Mouse (Mus musculus) heart, embryonic 10.5 days (tissue): ENCODE measurements at regions not wholly inside any gene's neighbourhood (a gene's known extent, or its start where the extent isn't known, plus 50 kb on each side); places are given as distances from the start of the nearest gene placed in this dataset.

Experiments used
- DNase-seq: peaks from one replicate; pipeline ENCODE4 v3.0.0-alpha.2; 2017; ENCODE audit warnings: low spot score
- H3K27ac ChIP-seq: fragments of 300-500 bp; sonication (generic); 2 replicates; pipeline ENCODE4 v1.5.1; 2016; ENCODE audit warnings: mild to moderate bottlenecking
- H3K27me3 ChIP-seq: fragments of 300-500 bp; sonication (generic); 2 replicates; pipeline ENCODE4 v1.6.1; 2016; ENCODE audit warnings: mild to moderate bottlenecking; ENCODE audit not compliant: poor library complexity, insufficient read depth, severe bottlenecking
- H3K36me3 ChIP-seq: fragments of 300-500 bp; sonication (generic); 2 replicates; pipeline ENCODE4 v1.6.1; 2016; ENCODE audit warnings: mild to moderate bottlenecking, moderate library complexity
- H3K4me1 ChIP-seq: fragments of 300-500 bp; sonication (generic); 2 replicates; pipeline ENCODE4 v1.6.1; 2016; ENCODE audit warnings: mild to moderate bottlenecking
- H3K4me3 ChIP-seq: fragments of 300-500 bp; sonication (generic); 2 replicates; pipeline ENCODE4 v1.5.1; 2016; ENCODE audit warnings: mild to moderate bottlenecking, moderate library complexity
- H3K9me3 ChIP-seq: fragments of 300-500 bp; sonication (generic); 2 replicates; pipeline ENCODE4 v1.6.1; 2016; ENCODE audit warnings: mild to moderate bottlenecking, moderate library complexity
- WGBS: fragments of 180-500 bp; shearing (Covaris S2); methylation state at CpG from one replicate; pipeline ENCODE4 v1.1.7; 2016; 5-methylcytosine and 5-hydroxymethylcytosine counted together

DNA sequence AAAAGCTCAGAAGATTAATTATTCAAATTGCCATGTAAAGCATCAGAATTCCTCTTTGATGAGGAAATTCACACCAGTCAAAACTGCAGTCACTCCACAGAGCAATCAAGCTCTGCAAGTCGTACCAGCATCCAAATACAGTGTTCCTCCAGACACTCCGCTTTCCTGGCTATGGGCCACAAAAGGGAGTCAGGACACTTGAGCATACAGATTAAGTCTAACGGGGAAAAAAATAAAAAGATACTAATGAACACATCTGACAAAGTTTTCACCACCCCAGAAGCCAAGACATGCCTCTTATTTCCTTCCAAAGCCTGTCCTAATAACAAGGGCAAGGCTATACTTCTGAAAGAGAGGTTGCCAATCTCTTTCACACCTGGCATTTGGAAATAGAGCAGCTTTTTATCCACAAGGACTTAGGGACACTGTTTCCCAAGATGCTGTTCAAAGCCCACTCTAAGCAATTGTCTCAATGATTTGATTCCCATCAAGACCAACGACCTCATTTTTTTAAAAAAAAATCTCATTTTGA, 485.5 kb upstream of the Pou3f2 start:
- H3K4me3 ChIP-seq = no peak overlapping the region
- H3K36me3 ChIP-seq = no peaks in the 10 kb centered on the region
- H3K27ac ChIP-seq = no peak overlapping the region
- DNase-seq = no peak
- no peaks in the 10 kb centered on the region for H3K27me3 ChIP-seq
- H3K4me1 ChIP-seq = no peaks in the 10 kb centered on the region
- no peaks in the 10 kb centered on the region for H3K9me3 ChIP-seq
- WGBS = 61% methylated on average over 4 of the region's 4 CpGs

DNA sequence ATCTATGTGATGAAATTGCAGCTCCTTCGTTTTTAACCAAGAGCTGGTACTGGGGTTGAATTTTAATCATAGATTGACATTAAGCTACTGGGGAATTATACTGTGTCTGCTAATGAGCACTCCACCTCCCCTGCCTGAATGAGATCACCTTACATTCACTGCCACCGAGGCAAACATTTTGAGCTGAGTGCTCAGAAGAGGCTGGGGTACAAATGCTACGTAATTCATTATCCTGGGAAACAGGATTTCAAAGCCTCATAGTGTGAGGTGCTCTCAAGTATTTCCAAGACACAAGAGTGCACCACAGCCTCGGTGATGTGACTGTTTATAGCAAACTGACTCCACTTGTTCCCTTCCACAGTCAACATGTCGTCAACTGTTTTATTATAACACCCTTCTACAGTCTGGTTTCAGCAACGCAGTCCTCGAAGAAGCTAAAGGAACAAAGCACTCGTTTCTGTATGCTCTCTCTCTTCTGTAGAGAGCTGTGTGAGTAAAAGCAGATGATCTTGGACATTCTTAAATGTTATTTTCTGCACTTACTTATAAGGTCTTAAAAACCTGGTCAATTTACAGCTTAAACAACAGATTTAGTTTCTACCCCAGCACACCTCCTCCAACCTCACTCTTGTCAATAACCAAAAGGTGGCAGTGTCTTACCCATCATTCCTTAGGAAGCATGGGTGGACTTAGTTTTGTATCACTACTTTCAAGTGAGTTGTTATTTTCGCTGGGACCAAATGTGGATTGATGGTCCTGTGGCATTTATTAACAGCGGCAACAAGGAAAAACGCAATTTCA, 484.8 kb upstream of the Pou3f2 start:
- Histone ChIP-seq H3K27ac (no peak overlapping the region), H3K4me1 (no peaks in the 10 kb centered on the region), H3K4me3 (no peak overlapping the region), H3K9me3 (no peaks in the 10 kb centered on the region), H3K36me3 (no peaks in the 10 kb centered on the region), H3K27me3 (no peaks in the 10 kb centered on the region)
- WGBS = 58% methylated on average over 11 of the region's 11 CpGs
- no peak for DNase-seq

DNA sequence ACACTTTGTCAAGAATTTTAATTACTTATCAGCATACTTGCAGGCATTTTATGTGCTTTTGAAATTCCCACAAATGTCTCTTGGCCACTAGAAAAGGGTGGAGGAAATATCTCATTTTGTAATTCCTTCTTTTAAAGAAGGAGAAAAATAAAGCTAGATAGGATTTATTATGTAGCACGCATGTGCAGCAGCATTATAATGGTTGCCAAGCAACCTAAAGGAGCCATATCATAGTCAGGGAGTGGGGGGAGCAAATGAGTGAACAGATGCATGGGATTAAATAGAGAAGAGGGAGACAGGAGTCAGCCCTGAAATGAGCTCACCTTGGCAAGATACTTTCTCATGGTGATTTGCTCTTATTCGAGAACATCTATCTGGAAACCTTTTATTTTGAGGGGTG, 483.0 kb upstream of the Pou3f2 start:
- Histone ChIP-seq H3K27ac (no peak overlapping the region), H3K27me3 (no peaks in the 10 kb centered on the region), H3K9me3 (no peaks in the 10 kb centered on the region), H3K4me1 (no peaks in the 10 kb centered on the region), H3K4me3 (no peak overlapping the region), H3K36me3 (no peaks in the 10 kb centered on the region)
- DNase-seq = no peak
- 81% methylated on average over 2 of the region's 2 CpGs for WGBS

DNA sequence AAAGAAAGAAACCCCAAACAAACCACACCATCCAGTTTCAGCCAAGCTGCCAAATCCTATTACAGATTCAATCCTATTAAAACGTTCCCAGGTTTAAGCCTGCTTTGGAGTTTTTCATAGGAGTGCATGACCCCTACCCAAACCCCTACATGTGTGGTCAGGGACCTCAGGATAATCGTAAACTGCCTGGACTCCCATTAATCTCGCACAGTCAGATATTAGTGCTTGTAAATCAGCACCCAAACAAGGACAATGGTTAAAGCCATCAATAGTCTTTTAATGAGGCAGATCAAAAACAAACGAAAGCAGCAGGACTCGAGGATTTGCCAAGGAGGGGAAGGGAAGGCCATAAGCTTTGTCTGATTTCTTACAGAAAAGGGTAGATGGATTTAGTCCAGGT, 482.3 kb upstream of the Pou3f2 start:
- no peaks in the 10 kb centered on the region for H3K27me3 ChIP-seq
- H3K9me3 ChIP-seq = no peaks in the 10 kb centered on the region
- no peak for DNase-seq
- H3K4me1 ChIP-seq = no peaks in the 10 kb centered on the region
- 29% methylated on average over 5 of the region's 5 CpGs for WGBS
- H3K36me3 ChIP-seq = no peaks in the 10 kb centered on the region
- no peak overlapping the region for H3K27ac ChIP-seq
- H3K4me3 ChIP-seq = no peak overlapping the region

DNA sequence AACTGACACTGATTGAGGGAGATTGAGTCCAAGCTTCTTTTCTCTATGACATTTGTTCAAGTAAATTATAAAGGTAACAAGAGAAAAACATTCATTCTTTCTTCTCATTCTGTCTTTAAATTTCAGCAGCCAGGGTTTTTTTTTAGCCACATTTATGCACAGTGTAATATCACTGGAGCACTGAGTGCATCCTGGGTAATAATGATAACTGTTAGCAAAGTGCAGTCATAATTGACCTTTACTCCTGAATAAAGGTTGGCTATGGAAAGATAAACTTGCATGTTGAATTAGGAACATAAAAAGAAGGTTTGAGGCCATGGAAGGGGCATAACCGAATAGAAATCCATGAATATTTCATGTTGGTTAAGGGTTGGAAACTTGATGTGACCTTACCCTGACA, 461.3 kb upstream of the Pou3f2 start:
- peaks cover 21% of the 10 kb centered on the region; the same call in 1 of the 2 replicates for H3K4me1 ChIP-seq
- no peaks in the 10 kb centered on the region for H3K36me3 ChIP-seq
- WGBS = 78% methylated on average over 1 of the region's 1 CpGs
- no peak for DNase-seq
- H3K27me3 ChIP-seq = no peaks in the 10 kb centered on the region
- H3K9me3 ChIP-seq = no peaks in the 10 kb centered on the region
- no peak overlapping the region for H3K4me3 ChIP-seq
- no peak overlapping the region for H3K27ac ChIP-seq

DNA sequence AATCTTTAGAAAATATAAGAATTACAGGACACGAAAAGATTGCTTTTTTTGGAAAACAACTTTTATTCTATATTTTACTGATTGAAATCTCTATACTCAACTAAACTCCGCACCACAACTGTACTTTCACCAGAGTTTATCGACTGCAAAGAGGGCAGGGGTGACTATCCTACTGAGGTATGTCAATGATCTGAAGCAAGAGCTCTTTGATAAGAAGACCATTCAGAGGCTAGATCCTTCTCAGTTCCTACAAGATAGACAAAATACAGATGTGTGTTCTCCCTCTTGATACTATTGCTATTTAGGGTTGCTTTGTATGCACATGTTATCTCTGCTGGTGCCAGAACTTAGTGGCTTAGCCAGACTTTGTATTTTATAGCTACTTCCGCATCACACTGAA, 460.7 kb upstream of the Pou3f2 start:
- Histone ChIP-seq H3K27ac (no peak overlapping the region), H3K4me3 (no peak overlapping the region), H3K27me3 (no peaks in the 10 kb centered on the region), H3K9me3 (no peaks in the 10 kb centered on the region), H3K4me1 (peaks cover 21% of the 10 kb centered on the region; the same call in 1 of the 2 replicates), H3K36me3 (no peaks in the 10 kb centered on the region)
- 58% methylated on average over 4 of the region's 4 CpGs for WGBS
- DNase-seq = no peak

DNA sequence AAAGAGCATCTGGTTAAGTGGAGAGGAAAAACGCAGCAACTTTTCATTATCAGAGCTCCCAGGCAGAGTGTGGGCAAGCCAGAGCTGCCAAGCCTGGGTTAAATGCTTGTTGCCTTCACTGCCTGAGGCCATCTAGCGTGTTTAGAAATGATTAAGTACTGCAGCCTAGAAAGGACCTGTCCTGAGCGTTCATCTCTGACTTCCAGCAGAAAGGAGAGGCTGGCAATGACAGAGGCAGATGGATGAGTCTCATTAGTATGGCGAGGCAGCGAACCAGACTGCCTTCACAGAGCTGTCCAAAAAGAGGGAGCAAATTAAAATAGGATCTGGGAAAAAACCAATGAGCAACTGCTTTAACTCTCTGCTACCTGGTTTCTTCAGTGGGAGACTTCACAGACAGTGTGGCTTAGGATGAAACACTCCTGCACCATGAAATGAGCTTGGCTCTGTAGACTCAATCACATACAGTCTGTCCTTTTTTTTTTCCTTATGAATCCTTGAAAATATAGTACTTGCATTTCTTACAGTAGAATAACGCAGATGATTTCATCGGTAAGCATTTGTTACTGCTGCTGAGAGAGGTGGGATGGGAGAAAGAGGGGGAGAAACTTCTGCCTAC, 458.7 kb upstream of the Pou3f2 start:
- H3K36me3 ChIP-seq = no peaks in the 10 kb centered on the region
- H3K27me3 ChIP-seq = no peaks in the 10 kb centered on the region
- no peak overlapping the region for H3K4me3 ChIP-seq
- H3K4me1 ChIP-seq = peaks cover 21% of the 10 kb centered on the region; the same call in 1 of the 2 replicates
- no peak for DNase-seq
- no peak overlapping the region for H3K27ac ChIP-seq
- H3K9me3 ChIP-seq = no peaks in the 10 kb centered on the region
- WGBS = 45% methylated on average over 7 of the region's 7 CpGs

DNA sequence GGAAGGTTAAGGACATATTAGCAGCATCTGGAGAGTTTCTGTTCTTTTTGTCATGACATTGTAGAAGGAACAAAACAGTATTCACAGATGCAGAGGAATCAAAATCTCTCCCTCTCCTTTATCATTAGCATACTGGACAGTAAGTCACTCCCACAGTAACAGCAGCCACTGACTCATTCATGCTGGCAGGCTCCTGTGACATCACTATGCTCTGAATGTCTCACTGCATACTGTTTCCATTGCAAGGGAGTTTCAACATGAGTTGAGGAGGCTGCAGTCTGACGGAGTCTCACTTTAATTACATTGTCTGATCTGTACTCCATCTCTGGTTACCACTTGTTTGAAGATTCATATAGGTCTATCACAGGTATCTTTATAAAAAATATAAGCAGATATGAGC, 450.1 kb upstream of the Pou3f2 start:
- Histone ChIP-seq H3K4me1 (no peaks in the 10 kb centered on the region), H3K27ac (no peak overlapping the region), H3K36me3 (no peaks in the 10 kb centered on the region), H3K27me3 (no peaks in the 10 kb centered on the region), H3K9me3 (no peaks in the 10 kb centered on the region), H3K4me3 (no peak overlapping the region)
- DNase-seq = no peak
- WGBS = 53% methylated on average over 1 of the region's 1 CpGs

DNA sequence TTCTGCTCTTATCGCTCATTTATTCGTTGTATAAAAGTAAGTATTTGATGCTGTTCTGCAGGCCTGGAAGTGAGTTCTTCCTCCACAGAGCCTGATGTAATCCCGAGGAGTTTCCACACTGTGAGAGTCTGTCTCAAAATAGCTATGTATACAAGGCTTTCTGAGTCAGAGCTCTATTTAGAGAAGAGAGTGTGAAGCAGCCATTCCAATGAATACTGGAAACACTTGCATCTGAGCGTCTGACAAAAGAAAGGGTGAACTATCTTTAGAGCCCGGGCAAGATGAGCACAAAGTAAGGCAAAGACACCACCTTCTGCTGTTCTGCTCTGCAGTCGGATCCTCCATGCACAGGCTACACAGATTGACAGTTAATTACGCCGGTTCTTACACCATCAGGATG, 436.0 kb upstream of the Pou3f2 start:
- H3K27me3 ChIP-seq = no peaks in the 10 kb centered on the region
- peak overlapping the region; percentile 36; the same call in 1 of the 2 replicates for H3K27ac ChIP-seq
- WGBS = 63% methylated on average over 8 of the region's 8 CpGs
- no peaks in the 10 kb centered on the region for H3K36me3 ChIP-seq
- DNase-seq = no peak
- H3K4me1 ChIP-seq = no peaks in the 10 kb centered on the region
- no peak overlapping the region for H3K4me3 ChIP-seq
- no peaks in the 10 kb centered on the region for H3K9me3 ChIP-seq

DNA sequence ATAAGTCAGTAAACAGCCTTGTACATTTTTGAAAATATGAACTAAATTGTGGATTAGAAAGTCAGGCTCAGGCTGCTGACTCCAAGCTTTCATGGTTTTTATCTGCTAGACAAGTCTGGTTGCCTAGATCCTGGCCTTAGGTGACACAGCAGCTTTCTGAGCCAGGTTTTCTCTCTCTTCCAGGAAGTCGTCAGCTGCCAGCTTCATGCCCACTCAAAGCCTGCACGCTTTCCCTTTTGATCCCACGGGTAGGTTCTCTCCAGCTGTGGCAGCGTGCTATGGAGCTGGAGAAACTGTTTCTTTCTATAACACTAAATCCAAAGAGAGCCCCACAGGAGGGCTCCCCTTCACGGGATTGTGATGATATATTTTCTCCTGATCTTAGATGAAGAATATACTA, 426.7 kb upstream of the Pou3f2 start:
- H3K9me3 ChIP-seq = no peaks in the 10 kb centered on the region
- no peaks in the 10 kb centered on the region for H3K27me3 ChIP-seq
- H3K27ac ChIP-seq = no peak overlapping the region
- H3K36me3 ChIP-seq = no peaks in the 10 kb centered on the region
- no peak for DNase-seq
- WGBS = 65% methylated on average over 5 of the region's 5 CpGs
- H3K4me3 ChIP-seq = no peak overlapping the region
- H3K4me1 ChIP-seq = no peaks in the 10 kb centered on the region

DNA sequence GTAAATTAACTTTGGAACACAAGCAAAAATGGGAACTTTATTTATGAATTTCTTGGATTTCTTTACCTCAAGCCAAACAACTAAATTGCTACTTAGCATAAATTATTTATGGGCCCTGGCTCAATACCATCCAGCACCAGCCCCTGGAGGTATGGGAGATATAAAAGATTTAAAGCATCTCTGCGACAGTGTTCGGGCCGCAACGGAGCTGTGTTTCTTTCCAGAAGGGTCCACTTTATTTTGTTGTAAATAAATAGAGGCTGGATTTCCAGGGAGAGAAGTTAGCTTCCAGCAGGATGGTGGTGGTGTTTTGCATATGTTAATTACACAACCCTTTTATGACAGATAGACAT, 404.5 kb upstream of the Pou3f2 start:
- Histone ChIP-seq H3K27ac (no peak overlapping the region), H3K27me3 (no peaks in the 10 kb centered on the region), H3K9me3 (no peaks in the 10 kb centered on the region), H3K36me3 (no peaks in the 10 kb centered on the region), H3K4me3 (no peak overlapping the region), H3K4me1 (no peaks in the 10 kb centered on the region)
- 92% methylated on average over 4 of the region's 4 CpGs for WGBS
- DNase-seq = no peak

DNA sequence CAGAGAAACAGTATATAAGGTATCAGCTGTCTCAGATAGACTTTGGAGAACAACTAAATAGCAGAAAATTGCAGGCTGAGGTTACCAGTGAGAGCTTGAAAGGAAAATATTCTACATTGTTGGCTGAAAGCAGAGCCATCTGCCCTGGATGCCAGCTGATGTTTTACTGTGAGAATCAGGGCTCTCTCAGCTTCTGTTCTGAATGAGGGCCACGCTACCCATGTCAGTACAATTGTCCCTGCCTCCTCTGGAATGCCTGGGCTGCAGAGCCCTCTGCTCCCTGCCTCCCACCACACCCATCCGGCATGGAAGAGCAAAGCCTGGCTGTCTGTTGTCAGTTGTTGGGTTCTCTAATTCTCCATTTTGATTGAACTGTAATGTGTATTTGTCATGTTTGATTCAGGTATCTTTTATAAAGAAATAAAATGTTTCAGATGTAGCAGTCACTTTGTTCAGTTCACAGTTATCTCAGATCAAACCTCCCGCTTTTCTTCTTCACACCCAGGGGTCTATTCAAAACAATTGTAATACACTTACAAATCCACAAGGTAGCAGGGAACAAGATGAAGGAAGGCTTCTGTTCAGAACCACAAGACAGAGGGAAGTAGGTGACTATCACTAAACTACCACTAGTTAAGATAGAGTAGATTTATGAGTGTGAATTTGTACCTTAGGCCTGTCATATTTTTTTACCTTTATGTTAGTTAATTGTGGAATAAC, 404.0 kb upstream of the Pou3f2 start:
- WGBS = 50% methylated on average over 3 of the region's 3 CpGs
- Histone ChIP-seq H3K9me3 (no peaks in the 10 kb centered on the region), H3K4me1 (no peaks in the 10 kb centered on the region), H3K27me3 (no peaks in the 10 kb centered on the region), H3K36me3 (no peaks in the 10 kb centered on the region), H3K27ac (no peak overlapping the region), H3K4me3 (no peak overlapping the region)
- no peak for DNase-seq

DNA sequence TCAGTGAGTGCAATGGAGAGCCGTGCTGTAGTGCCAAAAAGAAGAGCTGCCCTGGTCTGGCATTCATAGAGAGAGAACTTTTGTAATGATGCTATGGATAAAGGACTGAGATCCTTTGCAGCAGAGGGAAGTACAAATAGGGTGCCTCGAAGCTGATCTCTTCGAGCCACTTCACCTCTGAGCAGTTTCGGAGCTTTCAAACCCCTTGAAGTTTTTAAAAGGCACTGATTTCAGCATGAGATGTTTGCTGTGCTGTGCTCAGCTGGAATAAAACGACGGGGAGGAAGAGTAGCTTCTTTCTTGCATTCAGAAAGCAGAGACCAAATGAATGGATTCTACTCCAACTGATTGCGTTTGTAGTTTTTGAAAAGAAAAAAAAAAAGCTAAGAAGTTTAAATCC, 392.5 kb upstream of the Pou3f2 start:
- Histone ChIP-seq H3K4me1 (no peaks in the 10 kb centered on the region), H3K27me3 (no peaks in the 10 kb centered on the region), H3K36me3 (no peaks in the 10 kb centered on the region), H3K4me3 (no peak overlapping the region), H3K9me3 (no peaks in the 10 kb centered on the region), H3K27ac (no peak overlapping the region)
- WGBS = 55% methylated on average over 7 of the region's 7 CpGs
- DNase-seq = no peak
